Mouse (Mus musculus) embryo, embryonic 9.5 days (tissue): ENCODE measurements around the gene Ercc4.
"Not testable (repeated sequence)": the region's sequence is repeated elsewhere in the genome, so short reads cannot be mapped to it uniquely, and the experiment has no call there.

ENCODE experiments used
- DNase-seq: peaks from one replicate; pipeline ENCODE4 v3.0.0-alpha.2; 2017; ENCODE audit errors: extremely low spot score

Gene Ercc4

DNA sequence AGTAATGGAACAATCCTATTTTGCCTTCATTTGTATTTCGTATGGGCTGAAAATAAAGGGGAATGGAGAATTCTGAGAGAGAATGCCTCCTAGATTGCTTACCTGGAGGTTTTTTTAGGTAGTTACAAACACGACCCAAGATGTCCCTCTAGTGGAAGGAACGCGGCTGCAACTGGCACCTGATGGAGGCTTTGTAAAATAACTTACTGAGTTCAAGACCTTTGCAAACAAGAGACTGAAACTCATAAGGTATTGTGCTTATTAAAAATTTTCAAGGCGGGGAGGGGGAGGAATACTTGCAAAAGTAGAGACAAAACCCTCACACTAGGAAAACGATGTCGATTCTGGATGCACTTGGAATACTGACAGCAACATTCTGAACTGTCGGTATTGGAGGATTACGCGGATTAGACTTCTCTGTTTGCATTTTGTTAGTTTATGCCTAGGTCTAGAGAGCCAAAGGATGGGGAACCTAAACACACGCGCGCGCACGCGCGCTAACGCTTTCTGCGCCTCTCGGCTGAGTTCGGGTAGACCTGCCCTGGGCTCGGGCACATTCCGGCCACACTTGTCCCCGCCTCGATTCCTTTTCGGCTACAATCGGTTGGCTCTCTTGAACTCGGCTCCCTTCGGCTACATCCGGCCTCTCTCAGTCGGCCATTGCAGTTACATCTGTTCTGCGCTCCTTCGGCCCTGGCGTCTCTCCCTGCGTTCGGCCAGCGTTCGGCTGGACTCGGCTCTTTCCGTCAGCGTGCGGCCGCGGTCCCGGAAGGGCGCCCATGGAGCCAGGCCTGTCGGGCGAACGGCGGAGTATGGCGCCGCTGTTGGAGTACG, at the start of gene Ercc4:
Gene Ercc4 (plus strand): TSS at position 529 of the 834 bp plus-strand sequence.
- peak; percentile 95 for DNase-seq

DNA sequence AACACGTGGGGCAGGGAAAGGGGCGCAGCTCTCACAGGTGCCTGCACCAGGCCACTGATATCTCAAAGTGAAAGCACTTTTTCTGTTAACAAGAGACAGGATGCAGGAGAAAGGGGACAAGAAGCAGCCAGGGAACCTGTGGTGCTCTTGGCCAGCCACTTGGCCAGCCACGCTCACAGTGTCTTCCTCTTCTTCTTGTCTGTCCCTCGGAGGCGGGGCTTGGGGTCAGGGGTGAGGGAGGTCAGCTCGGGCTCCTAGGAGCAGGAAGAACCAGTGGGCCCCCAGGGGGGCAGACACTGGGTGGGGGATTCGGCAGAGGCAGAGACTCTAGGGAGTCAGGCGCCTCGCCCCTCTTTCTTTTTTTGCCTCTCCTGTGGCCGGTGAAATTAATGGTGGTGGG, 48.4 kb upstream of the Ercc4 start:
- DNase-seq: peak; percentile 19

DNA sequence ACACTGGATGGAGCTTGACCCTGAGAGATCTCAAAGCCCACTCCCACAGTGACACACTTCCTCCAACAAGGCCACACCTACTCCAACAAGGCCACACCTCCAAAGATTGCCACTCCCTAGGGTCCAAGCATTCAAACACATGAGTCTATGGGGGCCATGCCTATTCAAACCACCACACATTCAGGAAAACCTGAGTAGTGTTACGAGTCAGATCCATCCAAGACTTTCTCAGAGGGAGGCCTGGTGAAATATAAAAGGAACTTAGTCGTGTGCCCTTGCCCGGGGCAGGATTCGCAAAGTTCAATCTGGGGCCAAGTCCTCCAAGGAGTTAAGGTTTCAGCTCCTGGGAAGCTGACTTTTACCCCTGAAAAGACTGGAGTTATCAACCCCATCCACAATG, 35.3 kb upstream of the Ercc4 start:
- DNase-seq: no peak

DNA sequence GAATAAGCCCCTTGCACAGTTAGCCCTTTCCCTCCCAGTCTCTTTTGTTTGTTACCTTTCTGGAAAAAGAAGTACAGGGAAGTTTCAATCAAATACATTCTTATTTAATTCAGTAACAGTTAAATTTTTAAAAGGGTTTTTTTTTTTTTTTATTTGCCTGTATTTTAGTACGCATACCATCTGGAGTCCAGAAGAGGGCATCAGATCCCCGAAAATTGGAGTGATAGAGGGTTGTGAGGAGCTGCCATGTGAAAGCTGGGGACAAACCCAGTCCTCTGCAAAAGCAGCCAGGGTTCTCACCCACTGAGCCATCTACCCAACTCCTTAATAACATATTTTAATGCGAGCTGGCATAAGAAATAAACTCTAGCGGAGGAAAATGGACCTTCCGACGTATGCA, 29.3 kb upstream of the Ercc4 start:
- no peak for DNase-seq

DNA sequence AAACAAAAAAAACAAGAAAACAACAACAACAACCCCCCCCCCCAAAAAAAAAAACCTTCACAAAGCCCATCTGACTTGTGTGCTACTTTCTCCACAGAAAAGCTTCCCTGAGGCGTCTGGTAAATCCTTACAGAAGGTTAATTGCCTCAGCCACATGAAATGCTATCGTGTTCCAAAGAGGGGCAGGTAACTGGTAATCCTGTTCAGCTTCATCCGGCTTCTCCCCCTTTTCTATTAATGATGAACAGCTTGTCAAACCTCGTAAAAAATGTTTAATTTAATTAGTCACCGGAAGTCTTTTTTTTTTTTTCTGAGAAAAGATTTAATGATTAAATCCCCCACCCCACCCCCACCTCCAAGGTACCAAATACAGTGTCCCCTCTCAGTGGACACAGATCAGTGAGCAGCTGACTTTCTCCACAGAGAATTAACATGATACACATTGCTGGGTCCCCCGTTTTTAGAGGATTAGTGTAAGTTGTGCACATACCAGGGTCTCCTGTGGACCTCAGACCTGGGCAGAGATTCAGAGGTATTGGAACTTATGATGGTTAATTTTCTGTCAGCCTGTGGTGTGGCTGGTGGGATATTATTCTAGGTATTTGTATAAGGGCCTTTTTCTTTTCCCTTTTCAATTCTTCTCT, 26.2 kb upstream of the Ercc4 start:
- DNase-seq: no peak

DNA sequence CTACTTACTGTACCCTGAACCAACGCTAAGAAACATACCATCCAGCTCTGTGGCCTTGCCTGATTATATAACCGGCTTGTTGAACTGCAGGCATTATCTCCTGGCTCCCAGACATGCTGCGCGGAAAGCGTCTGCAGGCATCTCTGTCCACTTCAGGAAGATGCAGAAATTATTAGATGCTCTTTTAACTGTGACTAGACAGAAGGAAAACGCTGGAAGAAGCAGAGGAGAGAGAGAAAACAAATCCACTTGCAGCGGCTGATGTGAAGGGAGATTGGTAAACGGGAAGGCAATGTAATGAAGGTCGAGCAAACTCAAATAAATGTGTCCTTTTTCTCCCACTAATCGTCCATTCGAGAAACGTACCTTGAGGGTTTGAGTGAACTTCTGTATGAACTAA, 1.1 kb upstream of the Ercc4 start:
- no peak for DNase-seq

DNA sequence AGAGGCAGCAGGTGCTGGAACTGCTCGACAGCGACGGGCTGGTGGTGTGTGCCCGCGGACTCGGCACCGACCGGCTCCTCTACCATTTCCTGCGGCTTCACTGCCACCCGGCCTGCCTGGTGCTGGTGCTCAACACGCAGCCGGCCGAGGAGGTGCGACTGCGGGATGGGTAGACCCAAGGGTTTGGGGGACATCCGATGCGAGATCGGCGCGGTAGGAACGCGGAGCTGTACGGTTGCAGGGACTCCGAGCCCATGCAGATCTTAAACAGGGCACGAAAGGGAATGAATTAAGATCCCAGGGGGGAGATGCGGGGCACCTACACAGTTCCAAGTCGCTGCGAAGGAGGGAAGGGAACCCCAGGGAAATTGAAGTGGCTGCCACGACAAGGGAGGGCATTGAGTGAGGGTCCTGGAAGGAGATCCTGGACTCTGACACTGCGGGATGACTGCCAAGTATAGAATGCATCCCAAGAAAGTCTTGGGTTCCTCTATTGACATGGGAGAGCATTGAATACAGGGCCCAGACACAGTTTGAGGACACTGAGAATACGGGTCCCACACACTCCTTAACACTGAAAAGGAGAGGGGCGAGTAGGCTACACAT, 609 bp downstream of the Ercc4 start:
- no peak for DNase-seq

DNA sequence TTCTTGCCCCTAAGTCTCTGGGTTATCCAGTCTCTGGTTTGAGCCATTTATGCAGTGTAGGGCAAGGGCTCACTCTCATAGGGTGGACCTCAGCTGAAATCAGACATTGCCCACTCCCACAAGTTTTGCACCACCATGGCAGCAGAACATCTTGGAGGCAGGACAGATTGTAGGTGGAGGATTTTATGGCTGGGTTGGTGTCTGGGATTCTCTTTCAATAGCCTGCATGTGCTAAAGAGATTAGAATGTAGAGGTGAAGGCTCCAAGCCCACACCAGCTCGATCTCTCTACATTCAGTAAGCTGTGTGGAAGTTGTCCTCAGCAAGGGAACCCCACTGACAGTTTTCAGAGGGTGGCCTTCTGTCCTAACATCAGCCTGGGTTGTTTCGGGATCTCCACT, 5.3 kb downstream of the Ercc4 start:
- no peak for DNase-seq

DNA sequence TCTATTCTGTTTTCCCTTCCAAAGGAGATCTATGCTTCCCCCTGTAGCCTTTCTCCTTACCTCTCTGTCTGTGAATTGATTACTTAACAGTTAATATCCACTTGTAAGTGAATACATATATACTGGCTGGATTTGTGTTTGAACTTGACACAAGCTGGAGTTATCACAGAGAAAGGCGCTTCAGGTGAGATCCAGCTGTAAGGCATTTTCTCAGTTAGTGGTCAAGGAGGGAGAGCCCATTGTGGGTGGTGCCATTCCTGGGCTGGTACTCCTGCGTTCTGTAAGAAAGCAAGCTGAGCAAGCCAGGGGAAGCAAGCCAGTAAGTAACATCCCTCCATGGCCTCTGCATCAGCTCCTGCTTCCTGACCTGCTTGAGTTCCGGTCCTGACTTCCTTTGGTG, 6.0 kb downstream of the Ercc4 start:
- not testable (repeated sequence) for DNase-seq

DNA sequence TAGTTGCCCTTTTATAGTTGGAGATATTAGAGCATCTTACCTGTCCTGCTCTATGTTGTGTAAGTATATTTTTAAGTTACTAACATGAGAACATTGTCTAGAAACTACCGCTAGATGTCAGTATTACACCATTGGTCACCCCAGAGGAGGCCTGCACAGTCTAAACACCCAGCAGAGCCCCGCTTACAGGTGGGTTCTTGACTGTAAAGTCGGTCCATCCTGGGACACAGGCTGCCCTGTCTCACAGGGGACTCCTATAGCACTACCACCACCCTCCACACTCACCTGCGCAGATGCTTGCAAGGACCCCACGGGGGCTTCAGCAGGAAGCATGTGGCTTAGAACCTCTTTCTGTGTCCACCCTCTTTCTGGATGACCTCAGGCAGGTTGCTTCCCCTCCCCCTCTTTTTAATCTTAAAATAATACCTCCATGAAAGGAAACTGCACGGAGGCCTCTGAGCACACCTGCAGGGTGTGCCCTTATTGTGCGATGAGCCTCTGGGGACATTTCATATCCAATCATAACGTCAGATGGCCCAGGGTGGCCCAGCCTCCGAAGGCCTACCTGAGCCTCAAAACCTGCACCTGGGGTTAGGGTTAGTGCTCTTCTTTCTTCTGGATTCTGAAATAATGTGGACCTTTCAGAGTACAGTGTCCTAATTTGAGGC, 7.9 kb downstream of the Ercc4 start:
- peak; percentile 62 for DNase-seq

DNA sequence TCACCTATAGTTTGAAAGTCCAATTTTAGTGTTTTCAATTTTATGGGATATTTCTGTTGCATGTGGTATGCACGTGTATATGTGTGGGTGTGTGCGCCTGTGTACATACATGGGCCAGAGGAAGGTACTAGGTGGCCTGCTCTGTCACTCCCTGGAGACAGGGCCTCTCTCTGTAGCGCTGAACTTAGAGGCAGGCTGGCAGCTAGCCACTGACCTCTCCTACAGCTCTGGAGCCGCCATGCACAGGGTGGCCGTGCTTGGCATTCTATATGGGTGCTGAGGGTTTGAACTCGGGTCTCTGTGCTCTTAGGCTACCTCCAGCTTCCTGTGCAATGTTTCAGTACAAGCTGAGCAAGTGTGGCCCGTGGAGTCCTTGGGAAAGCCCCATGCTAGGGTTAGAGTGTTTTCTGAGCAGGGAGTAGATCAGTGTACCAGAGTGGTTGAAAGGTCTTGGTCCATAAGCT, 8.5 kb downstream of the Ercc4 start:
- no peak for DNase-seq

DNA sequence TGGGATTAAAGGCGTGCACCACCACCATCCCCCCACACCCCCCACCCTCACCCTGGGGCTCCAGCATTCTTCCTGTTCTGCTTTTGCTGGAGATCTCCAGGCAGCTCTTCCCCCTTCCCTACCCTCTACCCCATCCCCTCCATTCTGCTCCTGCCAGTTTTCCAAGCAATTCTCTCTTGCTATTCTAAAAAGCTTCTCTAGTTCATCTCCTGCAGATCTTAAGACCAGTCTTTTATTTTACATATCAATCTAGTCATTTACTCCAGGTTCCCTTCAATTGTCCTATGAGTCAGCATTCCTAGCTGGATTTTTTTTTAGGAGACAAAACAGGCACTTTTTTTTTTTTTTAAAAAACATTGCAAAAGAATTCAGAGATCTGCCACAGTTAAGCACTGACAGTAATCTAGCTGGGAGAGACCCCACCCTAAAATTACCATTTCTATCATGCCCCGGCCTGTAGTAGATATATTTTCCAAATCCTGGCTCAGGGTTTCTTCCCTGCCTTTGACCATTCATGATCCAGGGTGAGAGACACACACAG, 9.3 kb downstream of the Ercc4 start:
- no peak for DNase-seq

DNA sequence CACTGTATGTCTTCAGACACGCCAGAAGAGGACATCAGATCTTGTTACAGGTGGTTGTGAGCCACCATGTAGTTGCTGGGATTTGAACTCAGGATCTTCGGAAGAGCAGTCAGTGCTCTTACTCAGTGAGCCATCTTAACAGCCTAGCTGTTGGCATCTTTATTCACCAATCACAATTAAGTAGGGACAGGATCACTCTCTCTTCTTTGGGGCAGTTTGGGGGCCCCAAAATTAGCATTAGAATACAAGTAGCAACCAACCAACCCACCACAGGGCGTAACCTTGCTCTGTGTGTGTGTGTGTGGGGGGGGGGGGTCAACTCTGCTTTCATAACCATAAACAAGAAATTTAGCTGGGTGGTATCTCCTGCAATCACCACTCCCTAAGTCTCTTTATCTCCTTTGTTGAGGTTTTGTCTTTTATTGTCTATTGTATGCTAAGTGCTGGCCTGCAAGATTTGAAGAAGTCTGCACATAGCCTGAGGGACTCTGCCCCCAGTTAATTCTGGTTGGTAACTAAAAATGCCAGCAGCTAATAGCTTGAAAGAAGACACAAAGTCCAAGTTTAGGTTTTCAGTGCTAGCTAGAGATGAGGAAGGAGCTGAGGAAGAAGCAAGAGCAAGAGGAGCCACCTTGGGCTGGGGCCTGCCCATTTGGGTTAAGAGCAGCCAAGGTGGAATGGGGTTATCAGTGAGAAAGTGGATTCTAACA, 10.3 kb downstream of the Ercc4 start:
- DNase-seq: no peak

DNA sequence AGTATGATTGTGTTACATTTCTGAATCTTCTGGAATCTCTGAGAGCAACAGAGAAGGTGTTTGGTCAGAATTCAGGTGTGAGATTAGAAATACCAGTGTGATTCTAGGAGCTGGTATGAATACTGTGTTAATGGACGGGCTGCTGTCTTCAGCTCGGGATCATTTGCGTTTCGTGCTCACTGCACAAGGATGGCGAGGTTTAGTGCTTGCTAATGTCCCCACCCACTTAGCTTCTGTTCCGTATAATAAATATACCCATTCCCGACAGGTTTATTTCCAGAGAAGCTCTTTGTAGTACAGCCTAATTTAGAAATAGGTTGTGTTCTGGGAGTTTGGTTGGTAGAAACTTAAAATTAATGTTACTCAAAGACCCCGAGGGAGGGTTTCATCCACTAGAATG, 15.9 kb downstream of the Ercc4 start:
- DNase-seq: no peak

DNA sequence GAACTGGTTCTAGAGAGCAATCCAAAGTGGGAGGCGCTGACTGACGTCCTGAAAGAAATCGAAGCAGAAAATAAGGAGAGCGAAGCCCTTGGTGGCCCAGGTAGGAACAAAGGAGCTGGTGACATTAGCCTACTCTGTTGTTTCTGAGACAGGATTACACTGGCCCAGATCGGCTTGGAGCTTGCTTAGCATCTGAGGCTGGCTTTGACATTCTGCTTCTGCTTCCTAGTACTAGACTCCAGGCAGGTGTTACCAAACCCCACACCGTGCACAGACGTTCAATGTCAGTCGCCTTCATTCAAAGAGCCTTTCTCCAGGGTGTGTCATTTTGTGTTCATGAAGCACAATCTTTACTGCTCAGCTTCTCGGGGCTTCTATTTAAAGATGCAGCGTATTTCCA, 18.1 kb downstream of the Ercc4 start:
- DNase-seq: no peak

DNA sequence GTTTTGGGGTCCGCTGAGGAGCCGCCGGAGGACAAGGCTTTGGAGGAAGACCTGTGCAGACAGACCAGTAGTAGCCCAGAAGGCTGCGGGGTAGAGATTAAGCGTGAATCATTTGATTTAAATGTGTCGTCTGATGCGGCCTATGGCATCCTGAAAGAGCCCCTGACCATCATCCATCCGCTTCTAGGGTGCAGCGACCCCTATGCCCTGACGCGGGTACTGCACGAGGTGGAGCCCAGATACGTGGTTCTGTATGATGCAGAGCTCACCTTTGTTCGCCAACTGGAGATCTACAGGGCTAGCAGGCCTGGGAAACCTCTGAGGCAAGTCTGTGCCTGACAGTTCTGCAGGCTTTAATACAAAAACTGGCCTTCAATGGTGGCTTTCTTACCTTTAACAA, 20.9 kb downstream of the Ercc4 start:
- peak; percentile 51 for DNase-seq

DNA sequence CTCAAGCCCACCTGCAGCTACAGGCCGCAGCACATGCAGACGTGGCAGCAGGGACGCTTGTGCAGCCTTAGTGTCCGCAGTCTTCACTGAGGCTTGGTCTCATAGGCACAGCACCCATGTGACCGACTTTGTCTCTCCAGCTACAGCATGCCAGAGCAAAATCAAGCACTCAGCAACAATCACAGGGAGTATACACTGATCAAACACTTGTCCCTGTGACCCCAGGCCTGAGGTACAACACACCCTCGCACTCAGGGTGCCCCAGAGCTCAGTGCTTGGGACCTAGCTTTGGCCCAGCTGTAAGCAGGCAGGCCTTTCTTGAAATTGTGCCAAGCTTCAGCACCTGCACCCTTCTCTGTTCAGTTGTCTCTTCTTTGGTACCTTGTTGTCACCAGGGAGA, 31.7 kb downstream of the Ercc4 start:
- no peak for DNase-seq

DNA sequence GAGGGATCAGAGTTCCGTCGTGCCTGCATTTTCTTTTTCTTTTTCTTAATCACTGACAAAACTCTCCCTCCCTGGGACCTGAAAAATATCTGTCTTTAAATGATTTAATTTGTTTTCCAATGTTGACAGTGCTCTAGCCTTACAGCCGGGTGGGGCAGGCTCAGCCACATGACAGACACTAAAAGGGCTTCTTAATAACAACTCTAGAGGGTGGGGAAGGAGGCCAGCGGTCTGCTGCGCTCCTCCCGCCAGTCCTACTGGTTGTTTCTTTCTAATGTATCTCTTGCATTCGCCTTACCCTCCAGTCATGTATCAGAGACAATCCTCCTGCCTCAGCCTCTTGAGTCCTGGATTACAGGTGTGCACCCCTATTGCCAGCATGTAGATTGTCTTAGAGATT, 34.4 kb downstream of the Ercc4 start:
- DNase-seq: no peak

DNA sequence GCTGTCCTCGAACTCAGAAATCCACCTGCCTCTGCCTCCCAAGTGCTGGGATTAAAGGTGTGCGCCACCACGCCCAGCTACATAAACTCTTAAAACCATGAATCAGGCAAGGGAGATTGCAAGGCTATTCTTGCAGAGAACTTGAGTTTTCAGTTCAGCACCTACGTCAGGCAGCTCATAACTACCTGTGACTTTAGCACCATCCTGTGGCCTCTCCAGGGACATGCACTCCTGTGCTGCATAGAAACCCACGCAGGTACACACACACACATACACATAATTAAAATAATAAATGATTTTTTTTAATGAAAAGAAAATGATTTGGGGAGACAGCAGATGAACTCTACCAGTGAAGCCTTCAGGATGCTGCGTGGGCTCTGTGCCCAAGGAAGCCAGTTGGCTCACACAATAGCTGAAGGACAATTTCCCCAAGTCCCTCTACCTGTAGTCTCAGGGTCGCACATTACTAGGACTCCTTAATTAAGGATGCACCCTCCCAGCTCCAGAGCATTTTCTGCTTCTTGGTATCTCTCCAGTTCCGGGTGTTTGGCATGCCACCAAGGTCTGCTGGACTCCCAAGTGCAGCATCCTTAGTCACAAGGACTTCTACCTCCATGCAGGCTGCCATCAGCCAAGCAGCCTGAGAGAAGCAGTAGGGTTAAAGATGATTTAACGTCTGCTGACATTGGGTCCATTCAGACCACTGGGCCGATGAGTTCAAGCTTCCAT, 35.4 kb downstream of the Ercc4 start:
- DNase-seq: no peak

DNA sequence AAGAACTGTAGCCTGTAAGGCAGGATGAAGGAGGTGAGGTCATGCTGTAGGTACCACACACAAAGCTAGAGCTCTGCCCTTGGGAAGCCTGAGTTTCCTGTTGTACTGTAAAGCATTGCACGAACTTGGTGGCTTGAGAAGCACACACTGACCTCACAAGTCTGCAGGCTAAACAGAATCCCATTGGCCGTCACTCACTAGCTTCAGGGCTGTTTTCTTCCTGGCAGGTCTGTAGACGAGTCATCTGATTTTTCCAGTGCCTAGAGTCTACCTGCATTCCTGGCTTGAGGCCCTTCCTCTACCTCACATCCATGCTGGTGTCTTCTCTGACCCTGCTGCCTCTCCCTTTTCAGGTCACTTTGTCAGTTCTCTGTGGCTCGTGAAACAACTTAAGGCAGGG, 36.7 kb downstream of the Ercc4 start:
- DNase-seq: no peak
